Mouse (Mus musculus) limb, embryonic 10.5 days (tissue): ENCODE data around the gene Mthfsd. TPM values are rescaled to one million over a fixed set of nuclear protein-coding genes. Genes with fewer than 3 reads are reported as not detected.
A peak's percentile ranks its signal among the peaks of the same experiment; 100 is the strongest.

ENCODE experiments used
- DNase-seq: peaks from one replicate; pipeline ENCODE4 v3.0.0-alpha.2; 2017; ENCODE audit warnings: low spot score
- H3K27ac ChIP-seq: fragments of 300-500 bp; sonication (generic); 2 replicates; pipeline ENCODE4 v1.5.1; 2016; ENCODE audit warnings: mild to moderate bottlenecking
- H3K27me3 ChIP-seq: fragments of 300-500 bp; sonication (generic); 2 replicates; pipeline ENCODE4 v1.6.1; 2016; ENCODE audit warnings: low read depth, mild to moderate bottlenecking; ENCODE audit not compliant: poor library complexity, severe bottlenecking
- H3K36me3 ChIP-seq: fragments of 300-500 bp; sonication (generic); 2 replicates; pipeline ENCODE4 v1.6.1; 2016; ENCODE audit warnings: mild to moderate bottlenecking, moderate library complexity
- H3K4me1 ChIP-seq: fragments of 300-500 bp; sonication (generic); 2 replicates; pipeline ENCODE4 v1.6.1; 2016
- H3K4me3 ChIP-seq: fragments of 300-500 bp; sonication (generic); 2 replicates; pipeline ENCODE4 v1.5.1; 2016; ENCODE audit warnings: mild to moderate bottlenecking, moderate library complexity
- H3K9me3 ChIP-seq: fragments of 300-500 bp; sonication (generic); replicated peaks from 2 replicates; pipeline ENCODE4 v1.6.1; 2016; ENCODE audit warnings: mild to moderate bottlenecking
- WGBS: fragments of 180-500 bp; shearing (Covaris S2); methylation state at CpG from one replicate; pipeline ENCODE4 v1.1.7; 2016; 5-methylcytosine and 5-hydroxymethylcytosine counted together
- polyA plus RNA-seq: library from polyadenylated mRNA; unstranded; fragments of >200 nt; fragmentation: Nextera tagmentation; extraction: Ambion mirVana; gene quantifications from 2 replicates; pipeline ENCODE4 v1.2.1, GENCODE M21; 2016

The Mthfsd gene
- polyA plus RNA-seq, 1 experiment from 2014 or later: 67.6 TPM

- peaks cover 60% of the 10 kb centered on the region for H3K27me3 ChIP-seq
- H3K9me3 ChIP-seq: no peaks in the 10 kb centered on the region
- WGBS: 80% methylated on average over 6 of the region's 6 CpGs
- DNase-seq: no peak
- no peak overlapping the region for H3K4me3 ChIP-seq
- no peak overlapping the region for H3K27ac ChIP-seq
- H3K4me1 ChIP-seq: peaks cover 33% of the 10 kb centered on the region
- H3K36me3 ChIP-seq: peaks cover 17% of the 10 kb centered on the region
Measured at GRCm38 (mm10) chr8:121093496-121093895, 14.7 kb downstream of the Mthfsd start.

GRCm38 (mm10) chr8:121092627-121093026 is 15.6 kb downstream of the Mthfsd start:
- Histone ChIP-seq H3K27me3 (peaks cover 69% of the 10 kb centered on the region), H3K9me3 (no peaks in the 10 kb centered on the region), H3K27ac (no peak overlapping the region), H3K4me3 (no peak overlapping the region), H3K4me1 (peaks cover 33% of the 10 kb centered on the region), H3K36me3 (peaks cover 8% of the 10 kb centered on the region)
- peak; percentile 95 for DNase-seq
- 2% methylated on average over 16 of the region's 16 CpGs for WGBS

DNA sequence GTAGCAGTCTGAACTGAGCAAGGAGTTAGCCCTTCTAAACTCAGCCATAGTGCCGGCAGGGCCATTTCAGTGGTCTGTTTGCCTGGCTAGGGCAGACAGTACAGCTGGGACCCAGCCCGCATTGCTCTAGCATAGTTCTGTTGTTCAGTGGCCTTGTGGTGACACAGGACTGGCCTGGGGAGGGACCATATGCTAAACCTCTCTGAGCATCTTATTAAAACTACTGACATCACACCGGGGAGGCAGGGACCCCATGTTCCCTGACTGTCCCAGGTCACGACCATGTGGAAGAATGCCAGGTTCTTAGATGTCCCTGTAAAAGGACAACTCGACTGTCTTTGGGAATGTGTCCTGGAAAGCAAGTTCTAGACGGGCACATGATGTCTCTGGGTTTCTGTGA is 16.1 kb downstream of the Mthfsd start:
- DNase-seq: no peak
- peaks cover 33% of the 10 kb centered on the region for H3K4me1 ChIP-seq

DNA sequence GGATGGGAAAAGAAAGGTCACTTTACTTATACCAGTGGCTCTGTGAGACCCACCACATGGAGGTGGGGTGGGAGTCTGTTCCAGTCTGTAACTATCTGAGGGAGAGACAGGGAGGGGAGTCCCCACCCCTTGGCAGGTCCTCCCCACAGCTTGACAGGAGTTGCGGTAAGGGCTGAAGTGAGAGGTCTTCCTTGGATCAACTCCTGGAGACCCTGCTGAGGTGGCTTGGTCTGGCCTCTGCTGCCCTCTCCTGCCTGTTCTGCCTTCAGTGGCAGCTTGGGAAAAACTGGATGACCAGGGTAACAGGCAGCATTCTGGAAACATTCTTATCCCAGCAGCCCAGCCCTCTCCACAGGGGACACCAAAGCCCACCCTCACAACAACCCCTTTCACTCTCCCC is 17.5 kb downstream of the Mthfsd start:
- Histone ChIP-seq H3K36me3 (no peaks in the 10 kb centered on the region), H3K4me3 (no peak overlapping the region)
- DNase-seq: peak; percentile 57

More for the DNA sequence above, 16.1 kb downstream of the Mthfsd start:
- H3K36me3 ChIP-seq: peaks cover 3% of the 10 kb centered on the region
- H3K4me3 ChIP-seq: no peak overlapping the region
- no peaks in the 10 kb centered on the region for H3K9me3 ChIP-seq
- WGBS: 31% methylated on average over 6 of the region's 6 CpGs
- H3K27me3 ChIP-seq: peaks cover 74% of the 10 kb centered on the region
- H3K27ac ChIP-seq: no peak overlapping the region

DNA sequence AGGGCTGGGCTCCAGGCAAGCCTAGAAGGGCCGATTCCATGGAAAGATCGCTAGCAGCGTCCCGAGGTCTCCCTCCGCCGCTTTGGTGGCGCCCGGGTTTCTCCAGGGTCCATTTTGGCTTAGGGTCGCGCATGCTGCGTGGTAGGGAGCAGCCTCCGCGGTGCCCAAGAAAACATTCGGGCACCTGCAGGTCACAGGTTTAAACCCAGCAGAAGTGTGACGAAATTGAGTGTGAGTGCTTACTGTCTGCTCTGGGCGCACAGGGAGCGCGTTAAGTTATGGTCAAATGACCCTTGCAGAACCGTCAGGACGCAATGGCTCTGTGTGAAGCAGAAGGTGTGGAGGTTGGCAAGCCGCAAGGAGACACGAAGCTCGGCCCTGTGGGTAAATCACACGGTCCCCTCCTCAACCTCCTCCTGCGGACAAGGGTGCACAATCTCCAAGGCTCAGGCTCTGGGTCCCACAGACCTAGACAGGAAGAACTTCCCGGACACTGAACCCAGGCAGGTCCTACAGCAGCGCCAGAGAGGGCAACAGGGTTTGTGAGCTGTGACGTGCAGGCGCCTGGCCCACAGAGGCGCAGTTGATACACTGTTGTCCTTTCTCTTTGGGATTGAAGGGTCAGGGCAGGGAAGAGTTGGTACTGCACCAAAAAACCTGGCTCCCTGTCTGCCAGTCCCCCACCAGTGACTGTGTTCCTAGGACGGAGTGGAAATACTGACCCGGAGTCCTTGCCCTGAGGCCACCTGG is 18.4 kb downstream of the Mthfsd start:
- Histone ChIP-seq H3K27ac (no peak overlapping the region), H3K4me1 (peaks cover 39% of the 10 kb centered on the region), H3K36me3 (no peaks in the 10 kb centered on the region), H3K4me3 (0 out of 2 replicates have a peak overlapping the region, but pooled peaks have one; percentile 4), H3K9me3 (no peaks in the 10 kb centered on the region), H3K27me3 (peaks cover 97% of the 10 kb centered on the region)
- 9% methylated on average over 32 of the region's 32 CpGs for WGBS
- DNase-seq: peak; percentile 47

More for the DNA sequence above, 17.5 kb downstream of the Mthfsd start:
- H3K27me3 ChIP-seq: peaks cover 88% of the 10 kb centered on the region
- H3K27ac ChIP-seq: no peak overlapping the region
- no peaks in the 10 kb centered on the region for H3K9me3 ChIP-seq
- peaks cover 33% of the 10 kb centered on the region for H3K4me1 ChIP-seq
- 9% methylated on average over 1 of the region's 1 CpGs for WGBS

GRCm38 (mm10) chr8:121088871-121089630 is 19.1 kb downstream of the Mthfsd start:
- peak; percentile 59 for DNase-seq
- Histone ChIP-seq H3K27me3 (peaks cover 100% of the 10 kb centered on the region), H3K27ac (no peak overlapping the region), H3K36me3 (no peaks in the 10 kb centered on the region), H3K9me3 (no peaks in the 10 kb centered on the region), H3K4me3 (0 out of 2 replicates have a peak overlapping the region, but pooled peaks have one; percentile 4), H3K4me1 (peaks cover 47% of the 10 kb centered on the region)
- WGBS: under 1% methylated on average over 40 of the region's 40 CpGs

GRCm38 (mm10) chr8:121088281-121088680 is 19.9 kb downstream of the Mthfsd start:
- 6% methylated on average over 8 of the region's 8 CpGs for WGBS
- H3K36me3 ChIP-seq: no peaks in the 10 kb centered on the region
- no peak overlapping the region for H3K27ac ChIP-seq
- no peak for DNase-seq
- H3K9me3 ChIP-seq: no peaks in the 10 kb centered on the region
- no peak overlapping the region for H3K4me3 ChIP-seq
- peaks cover 100% of the 10 kb centered on the region for H3K27me3 ChIP-seq
- H3K4me1 ChIP-seq: peaks cover 55% of the 10 kb centered on the region

DNA sequence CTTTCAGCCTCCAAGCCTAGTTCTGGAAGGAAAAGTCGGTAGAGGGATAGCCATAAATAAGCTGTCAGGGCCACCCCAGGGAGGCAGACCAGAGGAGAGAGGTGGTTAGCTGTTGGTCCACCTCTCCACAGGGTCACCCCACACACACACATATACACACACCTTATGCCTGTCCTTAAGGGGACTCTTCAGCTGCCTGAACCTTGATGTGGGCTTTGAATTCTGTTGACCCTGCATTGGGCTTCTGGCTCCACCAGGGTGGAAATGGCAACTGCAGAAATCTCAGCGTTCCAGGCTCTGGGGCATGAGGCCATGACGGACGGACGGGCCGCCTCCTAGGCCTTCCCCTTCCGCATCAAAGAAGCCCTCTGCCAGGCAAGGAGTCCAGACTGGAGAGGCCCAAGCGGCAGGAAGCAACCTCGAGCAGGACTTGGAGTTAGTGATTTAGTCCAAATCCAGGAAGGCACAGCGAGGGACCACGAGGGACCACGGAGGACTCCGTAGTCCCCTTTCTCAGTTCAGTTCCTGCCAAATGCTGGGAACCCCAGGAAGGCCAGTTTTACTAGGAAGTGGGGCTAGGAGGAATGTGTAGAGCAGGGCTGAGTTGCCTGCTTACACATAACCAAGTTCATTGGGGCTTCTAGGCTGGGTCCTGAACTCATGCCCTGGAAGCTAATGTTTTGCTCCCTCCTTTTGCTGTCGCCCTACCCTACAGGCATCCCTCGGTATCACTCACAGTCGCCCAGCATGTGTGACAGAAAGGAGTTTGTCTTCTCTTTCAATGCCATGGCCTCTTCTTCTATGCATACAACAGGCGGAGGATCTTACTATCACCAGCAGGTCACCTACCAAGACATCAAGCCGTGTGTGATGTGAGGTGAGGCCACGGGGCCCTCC is 21.9 kb downstream of the Mthfsd start:
- peaks cover 66% of the 10 kb centered on the region for H3K4me1 ChIP-seq
- H3K27ac ChIP-seq: no peak overlapping the region
- no peaks in the 10 kb centered on the region for H3K9me3 ChIP-seq
- WGBS: 7% methylated on average over 19 of the region's 19 CpGs
- peaks cover 100% of the 10 kb centered on the region for H3K27me3 ChIP-seq
- no peak overlapping the region for H3K4me3 ChIP-seq
- peak; percentile 52 for DNase-seq
- no peaks in the 10 kb centered on the region for H3K36me3 ChIP-seq

GRCm38 (mm10) chr8:121085561-121085960 is 22.6 kb downstream of the Mthfsd start:
- no peak overlapping the region for H3K27ac ChIP-seq
- peaks cover 68% of the 10 kb centered on the region for H3K4me1 ChIP-seq
- WGBS: 23% methylated on average over 3 of the region's 3 CpGs
- peak; percentile 49 for DNase-seq
- H3K27me3 ChIP-seq: peaks cover 100% of the 10 kb centered on the region
- H3K36me3 ChIP-seq: no peaks in the 10 kb centered on the region
- 0 out of 2 replicates have a peak overlapping the region, but pooled peaks have one; percentile 65 for H3K4me3 ChIP-seq
- H3K9me3 ChIP-seq: no peaks in the 10 kb centered on the region

GRCm38 (mm10) chr8:121085011-121085410 is 23.2 kb downstream of the Mthfsd start:
- peak overlapping the region; percentile 65 for H3K4me3 ChIP-seq
- no peak for DNase-seq
- peak overlapping the region; percentile 46 for H3K27ac ChIP-seq
- peaks cover 66% of the 10 kb centered on the region for H3K4me1 ChIP-seq
- no peaks in the 10 kb centered on the region for H3K9me3 ChIP-seq
- no peaks in the 10 kb centered on the region for H3K36me3 ChIP-seq
- WGBS: under 1% methylated on average over 30 of the region's 30 CpGs
- H3K27me3 ChIP-seq: peaks cover 100% of the 10 kb centered on the region

DNA sequence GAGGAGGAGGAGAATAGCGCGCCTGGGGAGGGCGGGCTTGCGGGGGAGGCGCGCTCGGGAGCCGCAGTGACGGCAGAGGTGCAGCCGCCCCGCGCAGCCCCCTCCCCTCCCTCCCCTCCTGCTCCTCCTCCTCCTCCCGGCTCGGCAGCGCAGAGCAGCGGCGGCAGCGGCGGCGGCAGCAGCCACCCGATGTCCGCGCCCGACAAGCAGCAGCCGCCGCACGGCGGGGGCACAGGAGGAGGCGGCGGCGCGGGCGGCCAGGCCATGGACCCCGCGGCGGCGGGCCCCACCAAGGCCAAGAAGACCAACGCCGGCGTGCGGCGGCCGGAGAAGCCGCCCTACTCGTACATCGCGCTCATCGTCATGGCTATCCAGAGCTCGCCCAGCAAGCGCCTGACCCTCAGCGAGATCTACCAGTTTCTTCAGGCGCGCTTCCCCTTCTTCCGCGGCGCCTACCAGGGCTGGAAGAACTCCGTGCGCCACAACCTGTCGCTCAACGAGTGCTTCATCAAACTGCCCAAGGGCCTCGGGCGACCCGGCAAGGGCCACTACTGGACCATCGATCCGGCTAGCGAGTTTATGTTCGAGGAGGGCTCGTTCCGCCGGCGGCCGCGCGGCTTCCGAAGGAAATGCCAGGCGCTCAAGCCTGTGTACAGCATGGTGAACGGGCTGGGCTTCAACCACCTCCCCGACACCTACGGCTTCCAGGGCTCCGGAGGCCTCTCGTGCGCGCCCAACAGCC is 23.8 kb downstream of the Mthfsd start, which contains the start of gene Foxf1:
TSS of gene Foxf1 (plus strand) at position 177 of the 742 bp plus-strand sequence.
- Histone ChIP-seq H3K4me3 (peak within 1 kb of the TSS; percentile 65), H3K27ac (peak within 1 kb of the TSS; percentile 78), H3K4me1 (peaks cover 59% of the 10 kb centered on the region), H3K9me3 (no peaks in the 10 kb centered on the region), H3K36me3 (no peaks in the 10 kb centered on the region), H3K27me3 (peaks cover 100% of the 10 kb centered on the region)
- under 1% methylated on average over 81 of the region's 83 CpGs for WGBS
- peak; percentile 79 for DNase-seq

DNA sequence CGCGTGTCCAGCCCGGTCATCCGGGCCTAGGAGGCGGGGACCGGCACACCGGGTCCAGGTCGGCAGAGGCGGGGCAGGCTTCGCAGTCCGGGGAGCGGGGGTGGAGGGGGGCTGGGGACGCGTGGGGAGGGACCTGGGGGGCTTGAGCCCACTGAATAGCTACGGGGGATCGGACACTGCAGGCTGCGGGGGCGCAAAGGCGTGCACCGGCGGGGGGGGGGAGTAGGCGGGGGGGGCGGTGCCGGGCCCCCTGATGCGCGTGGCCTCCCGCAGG is 24.3 kb downstream of the Mthfsd start:
- Histone ChIP-seq H3K9me3 (no peaks in the 10 kb centered on the region), H3K4me1 (peaks cover 54% of the 10 kb centered on the region)
- DNase-seq: no peak

More for the DNA sequence above, 24.3 kb downstream of the Mthfsd start:
- peak overlapping the region; percentile 78 for H3K27ac ChIP-seq
- H3K4me3 ChIP-seq: peak overlapping the region; percentile 65
- H3K27me3 ChIP-seq: peaks cover 100% of the 10 kb centered on the region
- H3K36me3 ChIP-seq: no peaks in the 10 kb centered on the region
- WGBS: under 1% methylated on average over 21 of the region's 27 CpGs
